Mouse (Mus musculus) erythroblast, embryonic 14.5 days (primary cell): ENCODE measurements around the gene Klhl26.

Experiments
- GATA1 ChIP-seq: IDR thresholded peaks from 2 replicates; pipeline ENCODE4 v1.6.1; 2012; ENCODE audit warnings: low read length, inconsistent platforms, mixed read lengths
- TAL1 ChIP-seq: IDR thresholded peaks from 3 replicates; pipeline ENCODE4 v1.6.1; 2012; ENCODE audit warnings: low read length, inconsistent platforms, mixed read lengths

GRCm38 (mm10) chr8:70517940-70518643 lies 41.3 kb upstream of the Klhl26 start:
- TF ChIP-seq GATA1 = no peak
- no peak for TF ChIP-seq TAL1
